Mouse (Mus musculus) limb, embryonic 14.5 days (tissue): ENCODE measurements around the gene Npas3. TPM values are rescaled to one million over a fixed set of nuclear protein-coding genes. Genes with fewer than 3 reads are reported as not detected.

Experiments used
- ATAC-seq: fragments of 200-750 bp; cut with Nextera tagmentation; 2 replicates; pipeline ENCODE4 v1.8.0; 2017; ENCODE audit warnings: low read depth, moderate number of reproducible peaks, moderate TSS enrichment; ENCODE audit not compliant: low FRiP score
- DNase-seq: peaks from one replicate; pipeline ENCODE4 v3.0.0-alpha.2; 2015; ENCODE audit warnings: low spot score
- H3K27ac ChIP-seq: fragments of 300-500 bp; sonication (generic); replicated peaks from 2 replicates; pipeline ENCODE4 v1.5.1; 2014; ENCODE audit warnings: low read depth, mild to moderate bottlenecking, low read length, moderate library complexity, mixed read lengths
- H3K27me3 ChIP-seq: fragments of 300-500 bp; sonication (generic); 2 replicates; pipeline ENCODE4 v1.6.1; 2014; ENCODE audit warnings: low read length, mixed read lengths; ENCODE audit not compliant: control insufficient read depth, insufficient read depth
- H3K36me3 ChIP-seq: fragments of 300-500 bp; sonication (generic); 2 replicates; pipeline ENCODE4 v1.6.1; 2014; ENCODE audit warnings: mild to moderate bottlenecking, low read length, moderate library complexity, mixed read lengths; ENCODE audit not compliant: control insufficient read depth, insufficient read depth
- H3K4me1 ChIP-seq: fragments of 300-500 bp; sonication (generic); 2 replicates; pipeline ENCODE4 v1.6.1; 2014; ENCODE audit warnings: antibody characterized with exemption, low read length, mixed read lengths; ENCODE audit not compliant: control insufficient read depth, insufficient read depth
- H3K4me2 ChIP-seq: fragments of 300-500 bp; sonication (generic); replicated peaks from 2 replicates; pipeline ENCODE4 v1.6.1; 2014; ENCODE audit warnings: low read depth, mild to moderate bottlenecking, low read length, moderate library complexity; ENCODE audit not compliant: severe bottlenecking
- H3K4me3 ChIP-seq: fragments of 300-500 bp; sonication (generic); replicated peaks from 2 replicates; pipeline ENCODE4 v1.5.1; 2014; ENCODE audit warnings: low read length
- H3K9ac ChIP-seq: fragments of 300-500 bp; sonication (generic); 2 replicates; pipeline ENCODE4 v1.6.1; 2014; ENCODE audit warnings: mild to moderate bottlenecking, low read depth, low read length, moderate library complexity; ENCODE audit not compliant: severe bottlenecking
- H3K9me3 ChIP-seq: fragments of 300-500 bp; sonication (generic); 2 replicates; pipeline ENCODE4 v1.6.1; 2016; ENCODE audit warnings: low read length; ENCODE audit not compliant: control insufficient read depth
- POLR2A ChIP-seq: fragments of 200-500 bp; IDR thresholded peaks from 2 replicates; pipeline ENCODE4 v1.8.0; 2012; ENCODE audit warnings: inconsistent platforms, mild to moderate bottlenecking, moderate library complexity, borderline replicate concordance; ENCODE audit not compliant: insufficient read depth, insufficient read length; ENCODE audit errors: extremely low read depth
- WGBS: fragments of 180-500 bp; shearing (Covaris S2); extraction: QIAGEN DNeasy Blood & Tissue Kit; methylation state at CpG from one replicate; pipeline ENCODE4 v1.1.7; 2014; 5-methylcytosine and 5-hydroxymethylcytosine counted together
- polyA plus RNA-seq, 2 experiments: library from polyadenylated mRNA; depleted of rRNA in 1 of 2; stranded (reverse) in 1 of 2; unstranded in 1 of 2; fragments of >200 nt; fragmentation: Nextera tagmentation in 1 of 2; extraction: Ambion mirVana in 1 of 2; gene quantifications; 2 replicates each; pipeline versions ENCODE4 v1.2.1 to v1.2.3; 2012 to 2014

The Npas3 gene
- polyA plus RNA-seq, 2 experiments: 5.3 to 5.9 TPM

DNA sequence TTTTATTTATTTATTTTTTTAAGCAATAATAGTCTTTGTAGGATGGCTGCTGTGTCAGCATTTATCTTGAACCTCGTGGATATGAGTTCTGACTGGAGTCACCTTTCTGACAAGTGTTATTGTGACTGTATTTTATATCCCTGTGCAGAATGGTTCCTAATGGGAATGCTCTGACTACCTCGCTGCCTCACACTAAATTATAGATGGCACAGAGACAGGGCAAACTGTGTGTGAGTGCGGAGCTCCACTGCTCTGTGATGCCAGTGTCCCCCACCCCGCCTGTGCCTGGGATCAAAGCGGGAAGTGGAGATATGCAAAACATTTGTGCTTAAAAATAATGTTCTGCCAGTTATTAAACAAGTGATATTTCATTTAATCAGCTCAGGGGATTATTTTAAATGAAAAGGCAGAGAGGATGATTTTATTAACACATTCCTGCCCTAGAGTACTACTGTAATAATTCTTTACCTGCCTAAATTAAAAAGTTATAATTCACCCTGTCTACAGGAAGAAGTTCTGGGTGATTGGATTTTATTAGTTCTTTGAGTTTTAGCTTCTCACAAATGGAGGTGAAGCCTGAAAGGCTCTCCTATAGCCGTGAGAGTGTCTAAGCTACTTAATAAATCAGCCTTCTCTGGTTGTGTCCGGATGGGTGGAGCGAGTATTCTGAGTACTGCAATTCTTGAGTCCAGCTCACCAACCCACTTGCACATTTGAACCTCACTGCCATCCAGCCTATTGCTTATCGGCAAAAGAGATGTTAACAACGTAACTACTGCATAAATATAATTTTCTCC is 721.1 kb downstream of the Npas3 start:
- no peak for TF ChIP-seq POLR2A
- Histone ChIP-seq H3K36me3 (no peaks in the 10 kb centered on the region), H3K4me2 (no peak overlapping the region), H3K9ac (no peak overlapping the region), H3K4me1 (no peaks in the 10 kb centered on the region), H3K27ac (no peak overlapping the region), H3K4me3 (no peak overlapping the region), H3K27me3 (no peaks in the 10 kb centered on the region), H3K9me3 (no peaks in the 10 kb centered on the region)
- 73% methylated on average over 10 of the region's 10 CpGs for WGBS
- no peak for DNase-seq
- ATAC-seq: no peak

DNA sequence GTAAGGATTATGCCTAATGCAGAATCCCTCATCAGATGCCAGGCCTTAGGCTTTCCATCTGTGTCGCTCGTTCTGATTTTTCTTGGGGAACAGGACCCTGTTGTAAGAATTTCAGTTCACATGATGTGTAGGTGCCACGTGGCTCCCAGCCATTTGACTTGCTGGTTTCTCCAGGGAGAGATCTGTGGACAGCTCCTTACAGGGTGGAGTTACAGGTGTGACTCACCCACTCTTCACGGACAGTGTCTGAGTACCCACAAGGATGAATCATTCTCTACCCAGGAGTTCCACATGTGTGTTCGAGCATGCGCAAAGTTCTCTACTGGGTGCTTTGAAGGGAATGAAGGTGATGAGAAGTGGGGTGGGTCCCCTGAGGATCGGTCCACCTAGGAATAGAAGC is 722.2 kb downstream of the Npas3 start:
- no peak overlapping the region for H3K27ac ChIP-seq
- no peak overlapping the region for H3K4me3 ChIP-seq
- no peak for TF ChIP-seq POLR2A
- H3K9ac ChIP-seq: no peak overlapping the region
- H3K9me3 ChIP-seq: no peaks in the 10 kb centered on the region
- H3K36me3 ChIP-seq: no peaks in the 10 kb centered on the region
- no peaks in the 10 kb centered on the region for H3K4me1 ChIP-seq
- H3K27me3 ChIP-seq: no peaks in the 10 kb centered on the region
- WGBS: 86% methylated on average over 7 of the region's 7 CpGs
- ATAC-seq (no peak), DNase-seq (no peak)
- no peak overlapping the region for H3K4me2 ChIP-seq

DNA sequence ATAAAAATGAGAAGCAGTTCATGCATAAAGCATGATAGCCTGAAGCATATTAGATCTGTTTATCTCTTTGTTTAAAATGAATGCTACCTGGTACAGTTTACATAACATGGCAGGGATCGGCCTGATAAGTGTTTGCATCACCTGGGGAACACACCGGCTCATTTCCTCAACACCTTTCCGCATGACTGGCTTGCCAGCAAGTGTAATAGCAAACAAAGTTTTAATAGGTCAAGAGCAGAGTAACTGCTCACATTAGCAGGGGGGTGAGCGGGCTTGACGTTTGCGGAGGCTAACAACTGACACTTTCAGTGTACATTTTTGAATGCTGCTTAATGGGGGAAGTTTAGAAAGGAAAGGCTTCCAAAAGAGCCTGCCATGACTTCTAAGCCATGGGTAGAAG is 724.9 kb downstream of the Npas3 start:
- no peak for DNase-seq
- ATAC-seq: no peak

DNA sequence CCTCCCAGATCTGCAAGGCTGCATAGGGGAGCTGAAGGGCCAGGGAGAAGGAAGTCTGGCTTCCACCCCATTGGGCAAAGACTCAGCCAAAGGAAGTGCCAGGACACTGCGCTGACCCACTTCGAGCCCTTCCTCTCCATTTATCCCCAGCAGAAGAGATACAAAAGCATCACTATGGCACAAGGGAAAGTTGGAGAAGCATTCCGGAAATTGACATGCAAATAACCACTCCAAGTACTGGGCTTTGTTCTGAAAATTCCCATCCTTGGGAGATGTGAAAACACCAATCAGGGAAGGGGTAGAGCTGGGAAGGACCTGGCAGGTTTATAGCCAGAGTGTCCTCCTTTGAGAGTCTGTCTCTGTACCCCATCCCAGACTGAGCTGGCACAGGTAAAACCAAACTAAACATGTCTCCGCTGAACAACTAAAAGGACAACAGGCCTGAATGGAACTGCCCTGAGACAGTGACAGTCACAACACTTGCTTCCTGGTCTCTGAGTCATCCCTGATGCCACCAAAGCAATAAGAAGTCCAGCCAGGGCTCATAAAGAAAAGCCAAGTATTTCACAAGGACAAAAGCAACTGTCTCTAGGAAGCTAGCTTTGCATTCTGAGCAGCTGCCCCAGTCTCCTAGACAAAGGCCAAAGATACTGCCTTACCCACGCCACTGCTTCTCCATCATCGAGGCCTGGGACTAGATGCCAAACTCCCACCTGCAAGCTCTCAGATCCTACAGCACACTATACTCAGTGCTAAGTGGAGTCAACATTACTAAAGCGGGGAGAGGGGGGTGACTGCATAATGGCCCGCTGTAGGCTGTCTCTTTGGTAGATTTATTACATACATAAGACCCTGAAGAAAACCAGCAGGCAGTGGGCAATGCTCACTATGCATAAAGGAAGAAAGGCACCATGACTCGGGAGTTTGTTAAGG is 733.4 kb downstream of the Npas3 start:
- ATAC-seq: no peak
- Histone ChIP-seq H3K27ac (no peak overlapping the region), H3K9ac (no peak overlapping the region), H3K4me3 (no peak overlapping the region), H3K9me3 (no peaks in the 10 kb centered on the region), H3K4me1 (0 out of 2 replicates have a peak, but pooled peaks cover 2% of the 10 kb centered on the region), H3K36me3 (no peaks in the 10 kb centered on the region), H3K27me3 (no peaks in the 10 kb centered on the region), H3K4me2 (no peak overlapping the region)
- DNase-seq: no peak
- WGBS: 78% methylated on average over 9 of the region's 9 CpGs
- no peak for TF ChIP-seq POLR2A

More for the DNA sequence above, 724.9 kb downstream of the Npas3 start:
- no peaks in the 10 kb centered on the region for H3K27me3 ChIP-seq
- no peak overlapping the region for H3K27ac ChIP-seq
- no peak overlapping the region for H3K4me2 ChIP-seq
- H3K4me1 ChIP-seq: no peaks in the 10 kb centered on the region
- TF ChIP-seq POLR2A: no peak
- no peak overlapping the region for H3K9ac ChIP-seq
- no peaks in the 10 kb centered on the region for H3K9me3 ChIP-seq
- WGBS: 57% methylated on average over 6 of the region's 6 CpGs
- H3K4me3 ChIP-seq: no peak overlapping the region
- no peaks in the 10 kb centered on the region for H3K36me3 ChIP-seq

DNA sequence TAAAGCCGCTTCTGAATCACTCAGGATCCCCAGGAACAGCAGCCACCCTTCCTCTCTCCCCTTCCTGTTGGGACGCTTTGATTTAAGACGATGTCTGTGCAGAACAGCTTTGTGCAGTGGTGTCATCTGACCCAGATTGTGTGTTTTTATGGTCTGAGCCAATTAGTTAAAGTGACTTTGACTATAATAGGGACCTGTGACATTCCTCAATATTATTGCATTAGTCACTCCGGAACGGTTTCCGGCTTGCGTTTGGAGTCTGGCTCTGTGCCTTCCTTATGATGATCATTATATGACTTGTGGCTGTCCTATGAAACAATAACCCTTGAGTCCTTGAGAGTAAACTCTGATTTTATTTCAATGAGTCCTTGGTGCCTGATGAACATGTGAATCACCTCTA is 735.5 kb downstream of the Npas3 start:
- Histone ChIP-seq H3K4me3 (no peak overlapping the region), H3K27me3 (no peaks in the 10 kb centered on the region), H3K27ac (no peak overlapping the region), H3K4me2 (no peak overlapping the region), H3K9ac (no peak overlapping the region), H3K36me3 (no peaks in the 10 kb centered on the region), H3K4me1 (0 out of 2 replicates have a peak, but pooled peaks cover 2% of the 10 kb centered on the region), H3K9me3 (no peaks in the 10 kb centered on the region)
- DNase-seq: no peak
- WGBS: 30% methylated on average over 7 of the region's 7 CpGs
- no peak for ATAC-seq
- no peak for TF ChIP-seq POLR2A
